Mouse (Mus musculus) leukemia stem cell, adult 10-12 weeks (primary cell): ENCODE results near the gene Net1. TPM values are rescaled to one million over a fixed set of nuclear protein-coding genes. Genes with fewer than 3 reads are reported as not detected.

Experiments
- polyA plus RNA-seq: library from polyadenylated mRNA; stranded (reverse); fragments of >175 nt; gene quantifications from 2 replicates; pipeline ENCODE4 v1.2.3, GENCODE M21; 2012; ENCODE audit warnings: low replicate concordance

Gene Net1
- 74.6 and 97.3 TPM in 2 replicates for polyA plus RNA-seq

GRCm38 (mm10) chr13:3917571-3918311 lies at the start of gene Net1, which contains the start of gene Tubal3:
Gene Net1 (minus strand): TSS chr13:3918220.
Gene Tubal3 (plus strand): TSS chr13:3918274.

DNA sequence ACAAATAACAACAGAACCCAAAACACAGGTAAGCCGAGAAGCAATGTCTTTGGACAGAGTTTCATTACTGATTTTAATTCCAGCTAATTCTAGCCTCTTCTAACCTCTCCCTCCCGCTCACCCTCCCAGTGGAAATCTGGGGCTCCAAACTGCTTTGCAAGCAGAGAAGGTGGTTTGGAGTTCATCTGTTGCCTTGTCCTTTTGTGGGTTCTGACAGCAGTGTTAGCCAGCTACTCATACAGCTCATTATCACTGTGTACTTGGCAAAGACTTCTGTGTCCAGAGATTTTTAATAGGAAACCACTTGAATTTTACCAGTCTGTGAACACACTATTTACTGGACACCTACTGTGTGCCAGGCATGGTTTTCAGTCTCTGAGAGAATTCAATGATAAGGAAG lies 27.2 kb upstream of the Net1 start, which contains the start of gene Ucn3:
TSS of gene Ucn3 (minus strand) at position 101 of the 400 bp plus-strand sequence.

DNA sequence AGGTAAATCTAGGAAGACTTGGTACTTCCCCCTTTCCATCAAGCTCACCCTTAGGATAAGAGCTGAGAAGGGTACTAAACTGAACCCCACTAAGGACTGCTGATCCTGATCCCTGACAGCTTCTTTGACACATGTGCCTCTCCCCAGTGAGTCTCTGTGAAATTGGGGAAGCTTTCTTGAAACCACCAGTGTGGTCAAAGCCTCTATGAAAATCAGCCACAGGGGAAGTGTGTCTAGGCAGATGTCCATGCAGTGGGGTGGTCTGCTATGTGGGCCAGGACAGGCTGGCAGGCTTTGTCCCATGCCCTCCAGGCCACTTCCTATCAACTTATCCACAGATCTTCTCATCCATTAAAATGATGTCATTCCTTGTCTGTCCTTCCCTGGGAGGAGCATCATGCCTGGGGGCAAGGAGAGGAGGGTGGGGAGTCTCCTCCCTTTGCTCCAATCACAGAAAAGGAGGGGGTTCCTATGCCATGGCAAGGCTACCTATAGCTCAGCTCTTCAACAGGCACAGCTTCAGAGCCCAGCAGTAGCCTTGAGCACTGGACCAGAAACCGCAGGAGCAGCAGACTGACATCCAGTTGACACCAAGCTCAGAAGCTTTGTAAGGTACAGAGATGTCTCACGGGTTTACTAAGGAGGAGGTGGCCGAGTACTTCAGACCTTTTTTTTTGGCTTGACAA lies 64.2 kb downstream of the Net1 start, which contains the start of gene Calm5:
TSS of gene Calm5 (plus strand) at position 526 of the 686 bp plus-strand sequence.

DNA sequence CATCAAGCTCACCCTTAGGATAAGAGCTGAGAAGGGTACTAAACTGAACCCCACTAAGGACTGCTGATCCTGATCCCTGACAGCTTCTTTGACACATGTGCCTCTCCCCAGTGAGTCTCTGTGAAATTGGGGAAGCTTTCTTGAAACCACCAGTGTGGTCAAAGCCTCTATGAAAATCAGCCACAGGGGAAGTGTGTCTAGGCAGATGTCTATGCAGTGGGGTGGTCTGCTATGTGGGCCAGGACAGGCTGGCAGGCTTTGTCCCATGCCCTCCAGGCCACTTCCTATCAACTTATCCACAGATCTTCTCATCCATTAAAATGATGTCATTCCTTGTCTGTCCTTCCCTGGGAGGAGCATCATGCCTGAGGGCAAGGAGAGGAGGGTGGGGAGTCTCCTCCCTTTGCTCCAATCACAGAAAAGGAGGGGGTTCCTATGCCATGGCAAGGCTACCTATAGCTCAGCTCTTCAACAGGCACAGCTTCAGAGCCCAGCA lies 80.7 kb downstream of the Net1 start, which contains the start of gene Calm4:
TSS of gene Calm4 (plus strand) at position 446 of the 496 bp plus-strand sequence.

Other genes with a start within 250 kb of the Net1 start
- not detected in 2 replicates for gene Calml3, start 113.9 kb downstream of the Net1 start, polyA plus RNA-seq
- not detected in 2 replicates for gene Calm4, start 80.5 kb downstream of the Net1 start, polyA plus RNA-seq
- not detected in 2 replicates for gene Calm5, start 64.0 kb downstream of the Net1 start, polyA plus RNA-seq
- not detected in 2 replicates for gene Tubal3, start 54 bp upstream of the Net1 start, polyA plus RNA-seq
- not detected in 2 replicates for gene Ucn3, start 27.1 kb upstream of the Net1 start, polyA plus RNA-seq
- not detected in 2 replicates for gene Akr1c14, start 130.8 kb upstream of the Net1 start, polyA plus RNA-seq
- not detected in 2 replicates for gene Akr1c18, start 232.4 kb upstream of the Net1 start, polyA plus RNA-seq